Comparison of ENCODE assay signal across 29 mouse cellular contexts in genomic region chr11:43601440-43601839, GRCm38 (mm10). TPM values are rescaled to one million over a fixed set of nuclear protein-coding genes. Genes with fewer than 3 reads are reported as not detected.
DNase-seq lines count a peak whose midpoint lies in the region; ATAC-seq and TF ChIP-seq lines count a peak whose summit lies in the region.
"Had no signal": no experiment of that assay in that cellular context is flagged by ENCODE, and none has a peak within 500 bp of the region (broad histone marks: within the 10 kb centered on the region; RNA-seq: fewer than 3 reads in every experiment).

TSS of gene Fabp6 (minus strand) at chr11:43601540.

- DNase-seq in stomach, postnatal 0 days (ENCODE audit: low spot score) = no peak
- DNase-seq in large intestine, adult 2 months (ENCODE audit: low read depth, low spot score) = no peak
- DNase-seq in left cerebral cortex, adult 18-20 months (ENCODE audit: low spot score in 2 of 2) = no peak
- DNase-seq: adrenal gland, adult 2 months; adrenal gland, postnatal 10 days; adrenal gland, postnatal 25 days; cerebellum, adult 11 months; cerebellum, adult 18-20 months; cerebellum, adult 8-10 months; cerebellum, adult 9-11 months; cerebellum, postnatal 14 days; cerebellum, postnatal 36 days; embryo, embryonic 11 days had no signal

- no peaks in the 10 kb centered on the region for H3K9me3 ChIP-seq in intestine, postnatal 0 days (ENCODE audit: control insufficient read depth)
- no peaks in the 10 kb centered on the region for H3K9me3 ChIP-seq in intestine, embryonic 15.5 days
- H3K9me3 ChIP-seq in stomach, embryonic 15.5 days = no peaks in the 10 kb centered on the region
- no peaks in the 10 kb centered on the region for H3K9me3 ChIP-seq in stomach, postnatal 0 days (ENCODE audit: control insufficient read depth, low read length)
- H3K9me3 ChIP-seq: embryonic facial prominence, embryonic 13.5 days; embryonic facial prominence, embryonic 15.5 days; forebrain, embryonic 10.5 days; forebrain, embryonic 12.5 days had no signal

- no peak within 1 kb of the TSS for H3K4me2 ChIP-seq in intestine, postnatal 0 days (replicated peaks; ENCODE audit: low read depth)
- H3K4me2 ChIP-seq in intestine, embryonic 15.5 days (replicated peaks) = no peak within 1 kb of the TSS
- H3K4me2 ChIP-seq in stomach, embryonic 15.5 days = no peak within 1 kb of the TSS
- H3K4me2 ChIP-seq in stomach, postnatal 0 days (replicated peaks; ENCODE audit: low read depth) = no peak within 1 kb of the TSS
- H3K4me2 ChIP-seq: embryonic facial prominence, embryonic 13.5 days; embryonic facial prominence, embryonic 15.5 days; forebrain, embryonic 12.5 days had no signal

- no peak within 1 kb of the TSS for H3K9ac ChIP-seq in intestine, postnatal 0 days (ENCODE audit: low read depth, low read length)
- no peak within 1 kb of the TSS for H3K9ac ChIP-seq in intestine, embryonic 15.5 days
- H3K9ac ChIP-seq in stomach, embryonic 15.5 days = no peak within 1 kb of the TSS
- no peak within 1 kb of the TSS for H3K9ac ChIP-seq in stomach, postnatal 0 days (ENCODE audit: low read length)
- H3K9ac ChIP-seq: embryonic facial prominence, embryonic 13.5 days; embryonic facial prominence, embryonic 15.5 days; forebrain, embryonic 12.5 days had no signal

- TF ChIP-seq EP300 in stomach, postnatal 0 days (optimal IDR thresholded peaks at IDR 0.05) = no peak

- no peak for ATAC-seq in intestine, postnatal 0 days
- no peak for ATAC-seq in intestine, embryonic 15.5 days
- no peak for ATAC-seq in stomach, embryonic 15.5 days (ENCODE audit: insufficient read depth, low FRiP score, low read depth)
- ATAC-seq in stomach, postnatal 0 days (ENCODE audit: low FRiP score, low TSS enrichment) = no peak
- ATAC-seq: forebrain, embryonic 14.5 days had no signal

- H3K4me3 ChIP-seq in intestine, postnatal 0 days (ENCODE audit: low read depth, low read length) = no peak within 1 kb of the TSS
- H3K4me3 ChIP-seq in intestine, embryonic 15.5 days (replicated peaks) = no peak within 1 kb of the TSS
- H3K4me3 ChIP-seq in stomach, embryonic 15.5 days (replicated peaks) = no peak within 1 kb of the TSS
- H3K4me3 ChIP-seq in stomach, postnatal 0 days (ENCODE audit: low read depth, low read length) = no peak within 1 kb of the TSS
- H3K4me3 ChIP-seq: embryonic facial prominence, embryonic 13.5 days; embryonic facial prominence, embryonic 15.5 days; erythroblast, embryonic 14.5 days; forebrain, embryonic 10.5 days; forebrain, embryonic 12.5 days had no signal

- no peaks in the 10 kb centered on the region for H3K27me3 ChIP-seq in intestine, postnatal 0 days (replicated peaks; ENCODE audit: control insufficient read depth, insufficient read depth, low read length)
- H3K27me3 ChIP-seq in intestine, embryonic 15.5 days (replicated peaks) = no peaks in the 10 kb centered on the region
- no peaks in the 10 kb centered on the region for H3K27me3 ChIP-seq in stomach, embryonic 15.5 days (replicated peaks)
- H3K27me3 ChIP-seq in stomach, postnatal 0 days (ENCODE audit: control insufficient read depth, insufficient read depth, low read length) = no peaks in the 10 kb centered on the region
- H3K27me3 ChIP-seq: embryonic facial prominence, embryonic 13.5 days; embryonic facial prominence, embryonic 15.5 days; forebrain, embryonic 12.5 days had no signal

- no peaks in the 10 kb centered on the region for H3K4me1 ChIP-seq in intestine, postnatal 0 days (replicated peaks; ENCODE audit: control insufficient read depth, insufficient read depth, low read length)
- no peaks in the 10 kb centered on the region for H3K4me1 ChIP-seq in intestine, embryonic 15.5 days (replicated peaks)
- H3K4me1 ChIP-seq in stomach, embryonic 15.5 days = no peaks in the 10 kb centered on the region
- H3K4me1 ChIP-seq in stomach, postnatal 0 days (replicated peaks; ENCODE audit: control insufficient read depth, insufficient read depth) = no peaks in the 10 kb centered on the region
- H3K4me1 ChIP-seq: embryonic facial prominence, embryonic 13.5 days; embryonic facial prominence, embryonic 15.5 days; forebrain, embryonic 10.5 days; forebrain, embryonic 12.5 days had no signal

- H3K36me3 ChIP-seq in intestine, postnatal 0 days (ENCODE audit: control insufficient read depth, insufficient read depth) = no peaks in the 10 kb centered on the region
- H3K36me3 ChIP-seq in intestine, embryonic 15.5 days = no peaks in the 10 kb centered on the region
- H3K36me3 ChIP-seq in stomach, embryonic 15.5 days = no peaks in the 10 kb centered on the region
- no peaks in the 10 kb centered on the region for H3K36me3 ChIP-seq in stomach, postnatal 0 days (ENCODE audit: control insufficient read depth, insufficient read depth, low read length)
- H3K36me3 ChIP-seq: embryonic facial prominence, embryonic 13.5 days; embryonic facial prominence, embryonic 15.5 days; forebrain, embryonic 10.5 days; forebrain, embryonic 12.5 days had no signal

- no peak for TF ChIP-seq CTCF in intestine, postnatal 0 days (IDR thresholded peaks at IDR 0.05; ENCODE audit: low read depth)
- TF ChIP-seq CTCF in stomach, postnatal 0 days (IDR thresholded peaks at IDR 0.05; ENCODE audit: low read depth) = no peak

- H3K27ac ChIP-seq in intestine, postnatal 0 days (ENCODE audit: low read depth, low read length) = no peak within 1 kb of the TSS
- H3K27ac ChIP-seq in intestine, embryonic 15.5 days = no peak within 1 kb of the TSS
- H3K27ac ChIP-seq in stomach, embryonic 15.5 days = no peak within 1 kb of the TSS
- H3K27ac ChIP-seq in stomach, postnatal 0 days (replicated peaks) = no peak within 1 kb of the TSS
- H3K27ac ChIP-seq: embryonic facial prominence, embryonic 13.5 days; embryonic facial prominence, embryonic 15.5 days; forebrain, embryonic 10.5 days; forebrain, embryonic 12.5 days had no signal

- WGBS in intestine, postnatal 0 days = 72% methylated on average over 5 of the region's 5 CpGs
- 79% methylated on average over 5 of the region's 5 CpGs for WGBS in intestine, embryonic 15.5 days
- 87% methylated on average over 5 of the region's 5 CpGs for WGBS in stomach, embryonic 15.5 days
- WGBS in stomach, postnatal 0 days = 85% methylated on average over 5 of the region's 5 CpGs
- WGBS in large intestine, adult 2 months = 86% methylated on average over 5 of the region's 5 CpGs

RNA-seq across cellular contexts. Expression of gene Fabp6, which starts in this region (rescaled TPM):
- polyA plus RNA-seq in intestine, postnatal 0 days (2015; fragmentation: Nextera tagmentation; extraction: Ambion mirVana) = 88.4 and 127 TPM in 2 replicates
- polyA plus RNA-seq in intestine, embryonic 15.5 days (2015; fragmentation: Nextera tagmentation; extraction: Ambion mirVana) = 1.2 TPM in 2 replicates
- polyA plus RNA-seq in stomach, embryonic 15.5 days (2015; fragmentation: Nextera tagmentation; extraction: Ambion mirVana) = 0.84 and 11.2 TPM in 2 replicates
- 5.9 and 7.6 TPM in 2 replicates for polyA plus RNA-seq in stomach, postnatal 0 days (2015; fragmentation: Nextera tagmentation; extraction: Ambion mirVana)
- polyA plus RNA-seq in large intestine, adult 2 months (2012; rRNA removed) = 632 and 6,441 TPM in 2 replicates
- total RNA-seq in left cerebral cortex, adult 18-20 months (2021) = not detected
- total RNA-seq: adrenal gland, adult 2 months; adrenal gland, postnatal 10 days; adrenal gland, postnatal 25 days; adrenal gland, postnatal 4 days; common myeloid progenitor, adult 5-6 weeks; ES-E14; MEL had no signal
- polyA plus RNA-seq: adrenal gland, adult 2 months; brain, embryonic 14.5 days; C2C12; embryonic facial prominence, embryonic 11.5 days; embryonic facial prominence, embryonic 13.5 days; erythroblast, embryonic 14.5 days; forebrain, embryonic 10.5 days; forebrain, embryonic 12.5 days; forebrain, embryonic 14.5 days had no signal
